Mouse (Mus musculus): ENCODE data around the gene Grip1.

DNA sequence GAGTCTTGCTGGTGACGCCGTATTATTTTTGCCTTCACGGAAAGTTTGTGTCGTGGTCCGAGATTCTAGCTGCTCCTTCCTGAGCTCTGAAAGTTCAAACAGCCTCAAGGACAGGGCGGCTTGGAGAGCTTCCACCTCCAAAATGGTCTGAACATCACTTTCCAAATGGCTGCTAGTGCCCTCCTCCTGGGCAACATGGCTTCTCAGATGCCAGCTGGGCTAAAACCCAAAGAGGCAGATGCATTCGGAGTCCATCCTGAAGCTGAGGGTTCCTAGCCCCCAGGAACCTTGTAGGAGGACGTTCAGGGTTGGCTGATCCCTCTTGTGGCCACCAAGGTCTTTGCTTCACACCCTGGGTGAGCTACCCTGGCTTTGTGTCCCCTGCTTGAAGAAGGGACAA, 577.7 kb downstream of the Grip1 start:
- no peak for TF ChIP-seq POLR2A (IDR thresholded peaks at IDR 0.05; ENCODE audit: extremely low read depth, insufficient read depth, low read length)
- TF ChIP-seq CTCF (IDR thresholded peaks at IDR 0.05; ENCODE audit: low read depth, low read length), result no peak

Measured in liver, adult 2 months (tissue).